Mouse (Mus musculus): ENCODE measurements around the gene Olfr1241.

Gene Olfr1241

GRCm38 (mm10) chr2:89487026-89487425 is at the start of gene Olfr1241:
Gene Olfr1241, minus strand, starts transcription at chr2:89487126.
- DNase-seq (ENCODE audit: low read depth, low spot score), result no peak

- DNase-seq (ENCODE audit: low read depth, low spot score), result no peak
Observed at GRCm38 (mm10) chr2:89531387-89531786, 44.5 kb upstream of the Olfr1241 start, which contains the start of gene Olfr1243. Gene Olfr1243, minus strand, starts transcription at chr2:89531487.

DNA sequence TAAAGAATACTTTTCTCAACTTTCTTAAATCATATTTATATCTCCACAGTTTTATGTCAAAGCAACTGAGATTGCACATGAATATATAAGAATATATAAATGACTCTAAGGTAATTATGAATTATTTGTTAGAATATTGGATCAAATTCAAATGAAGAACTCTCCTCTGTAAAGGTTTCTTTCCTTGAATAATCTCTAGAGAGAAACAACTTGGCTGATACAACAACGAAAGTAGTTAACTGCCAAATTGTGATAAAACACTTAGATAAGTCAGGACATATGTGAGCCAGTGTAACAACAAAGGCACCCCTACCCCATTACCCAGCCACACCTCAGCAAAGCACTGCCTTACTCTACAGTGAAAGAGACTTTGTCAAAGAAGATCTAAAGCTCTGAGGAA is 11.3 kb upstream of the Olfr1241 start, which contains the start of gene Olfr1242:
Gene Olfr1242 (minus strand): TSS at position 101 of the 400 bp plus-strand sequence.
- DNase-seq (ENCODE audit: low read depth, low spot score), result no peak

DNA sequence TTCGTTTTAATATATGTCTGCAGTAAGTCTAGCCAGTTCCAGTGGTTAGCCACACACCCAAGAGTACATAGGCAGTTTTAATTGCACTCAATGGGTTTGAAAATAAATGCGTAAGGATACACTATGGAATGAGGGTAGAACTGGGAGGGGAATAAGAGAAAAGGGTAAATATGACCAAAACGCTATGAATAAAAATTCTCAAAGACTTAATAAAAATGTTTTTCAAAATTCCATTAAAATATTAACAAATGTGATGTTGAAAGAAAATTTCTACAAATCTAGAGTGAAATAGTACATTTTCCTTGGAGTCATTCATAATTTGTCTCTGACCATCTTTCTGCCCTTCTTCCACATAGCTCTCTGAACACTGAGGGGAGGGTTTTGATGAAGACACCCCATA is 44.0 kb downstream of the Olfr1241 start, which contains the start of gene Olfr1240:
Gene Olfr1240 (minus strand): TSS at position 101 of the 400 bp plus-strand sequence.
- no peak for DNase-seq (ENCODE audit: low read depth, low spot score)

Data from c-Kit-negative CD71-positive TER-119-positive erythroid progenitor cells, embryonic 14.5 days (primary cell).